Mouse (Mus musculus) megakaryocyte, embryonic 14.5 days (primary cell): ENCODE measurements around the gene Trappc2l. TPM values are rescaled to one million over a fixed set of nuclear protein-coding genes. Genes with fewer than 3 reads are reported as not detected.

Experiments used
- H3K27me3 ChIP-seq: replicated peaks from 2 replicates; pipeline ENCODE3; 2012; ENCODE audit warnings: inconsistent platforms
- H3K36me3 ChIP-seq: replicated peaks from 2 replicates; pipeline ENCODE3; 2012; ENCODE audit warnings: low read length, inconsistent platforms, mixed read lengths
- H3K4me1 ChIP-seq: 2 replicates; pipeline ENCODE4 v1.6.1; 2012; ENCODE audit warnings: inconsistent platforms
- H3K4me3 ChIP-seq: replicated peaks from 2 replicates; pipeline ENCODE3; 2012; ENCODE audit warnings: moderate library complexity, mild to moderate bottlenecking, inconsistent platforms
- H3K9me3 ChIP-seq: 2 replicates; pipeline ENCODE4 v1.6.1; 2012; ENCODE audit warnings: inconsistent platforms
- FLI1 ChIP-seq: IDR thresholded peaks from 2 replicates; pipeline ENCODE4 v1.6.1; 2012; ENCODE audit warnings: low read length, inconsistent platforms, mixed read lengths
- GATA1 ChIP-seq: IDR thresholded peaks from 3 replicates; pipeline ENCODE4 v1.6.1; 2012; ENCODE audit warnings: mixed read lengths, low read length, inconsistent platforms, borderline replicate concordance
- polyA plus RNA-seq: library from polyadenylated mRNA; stranded (reverse); fragments of >175 nt; gene quantifications from 2 replicates; pipeline ENCODE4 v1.2.3, GENCODE M21; 2012; ENCODE audit warnings: low replicate concordance; ENCODE audit not compliant: insufficient read depth

Gene Trappc2l
- polyA plus RNA-seq, 1 experiment: 2.2 TPM

GRCm38 (mm10) chr8:122579196-122579595 is 32.2 kb upstream of the Trappc2l start:
- Histone ChIP-seq H3K27me3 (peaks cover 13% of the 10 kb centered on the region), H3K4me3 (no peak overlapping the region), H3K36me3 (peaks cover 50% of the 10 kb centered on the region), H3K9me3 (no peaks in the 10 kb centered on the region), H3K4me1 (peaks cover 59% of the 10 kb centered on the region)
- TF ChIP-seq FLI1: no peak
- TF ChIP-seq GATA1: no peak

GRCm38 (mm10) chr8:122580926-122581325 is 30.5 kb upstream of the Trappc2l start:
- H3K36me3 ChIP-seq: peaks cover 45% of the 10 kb centered on the region
- no peak for TF ChIP-seq GATA1
- TF ChIP-seq FLI1: no peak
- H3K4me1 ChIP-seq: peaks cover 59% of the 10 kb centered on the region
- no peaks in the 10 kb centered on the region for H3K9me3 ChIP-seq
- no peak overlapping the region for H3K4me3 ChIP-seq
- H3K27me3 ChIP-seq: peaks cover 15% of the 10 kb centered on the region

GRCm38 (mm10) chr8:122584981-122585380 is 26.5 kb upstream of the Trappc2l start:
- Histone ChIP-seq H3K27me3 (peaks cover 13% of the 10 kb centered on the region), H3K4me1 (peaks cover 54% of the 10 kb centered on the region), H3K36me3 (peaks cover 57% of the 10 kb centered on the region), H3K9me3 (no peaks in the 10 kb centered on the region), H3K4me3 (peak overlapping the region; percentile 83)
- no peak for TF ChIP-seq FLI1
- no peak for TF ChIP-seq GATA1

GRCm38 (mm10) chr8:122585411-122585891 is 26.0 kb upstream of the Trappc2l start:
- Histone ChIP-seq H3K4me3 (peak overlapping the region; percentile 83), H3K27me3 (peaks cover 16% of the 10 kb centered on the region), H3K4me1 (peaks cover 51% of the 10 kb centered on the region), H3K9me3 (no peaks in the 10 kb centered on the region), H3K36me3 (peaks cover 60% of the 10 kb centered on the region)
- TF ChIP-seq FLI1 (no peak), GATA1 (no peak)

GRCm38 (mm10) chr8:122586171-122586570 is 25.3 kb upstream of the Trappc2l start:
- TF ChIP-seq FLI1 (no peak), GATA1 (no peak)
- no peaks in the 10 kb centered on the region for H3K9me3 ChIP-seq
- H3K27me3 ChIP-seq: peaks cover 14% of the 10 kb centered on the region
- H3K4me3 ChIP-seq: no peak overlapping the region
- H3K36me3 ChIP-seq: peaks cover 64% of the 10 kb centered on the region
- H3K4me1 ChIP-seq: peaks cover 48% of the 10 kb centered on the region

GRCm38 (mm10) chr8:122586749-122587148 is 24.7 kb upstream of the Trappc2l start:
- Histone ChIP-seq H3K4me3 (no peak overlapping the region), H3K9me3 (no peaks in the 10 kb centered on the region), H3K4me1 (peaks cover 48% of the 10 kb centered on the region), H3K27me3 (peaks cover 13% of the 10 kb centered on the region), H3K36me3 (peaks cover 67% of the 10 kb centered on the region)
- no peak for TF ChIP-seq GATA1
- TF ChIP-seq FLI1: no peak

- H3K9me3 ChIP-seq: no peaks in the 10 kb centered on the region
- TF ChIP-seq FLI1 (no peak), GATA1 (no peak)
- H3K4me1 ChIP-seq: peaks cover 42% of the 10 kb centered on the region
- H3K4me3 ChIP-seq: no peak overlapping the region
- peaks cover 92% of the 10 kb centered on the region for H3K36me3 ChIP-seq
- H3K27me3 ChIP-seq: peaks cover 8% of the 10 kb centered on the region
Observed at GRCm38 (mm10) chr8:122593240-122593639, 18.2 kb upstream of the Trappc2l start.

GRCm38 (mm10) chr8:122593783-122594507 is 17.5 kb upstream of the Trappc2l start:
- peaks cover 38% of the 10 kb centered on the region for H3K4me1 ChIP-seq
- TF ChIP-seq GATA1 (no peak), FLI1 (no peak)
- H3K27me3 ChIP-seq: peaks cover 8% of the 10 kb centered on the region
- H3K36me3 ChIP-seq: peaks cover 92% of the 10 kb centered on the region
- H3K4me3 ChIP-seq: peak overlapping the region; percentile 7
- no peaks in the 10 kb centered on the region for H3K9me3 ChIP-seq

GRCm38 (mm10) chr8:122596031-122596430 is 15.4 kb upstream of the Trappc2l start:
- H3K36me3 ChIP-seq: peaks cover 96% of the 10 kb centered on the region
- peaks cover 38% of the 10 kb centered on the region for H3K4me1 ChIP-seq
- no peak for TF ChIP-seq GATA1
- TF ChIP-seq FLI1: no peak
- no peak overlapping the region for H3K4me3 ChIP-seq
- no peaks in the 10 kb centered on the region for H3K9me3 ChIP-seq
- peaks cover 4% of the 10 kb centered on the region for H3K27me3 ChIP-seq

- peaks cover 75% of the 10 kb centered on the region for H3K36me3 ChIP-seq
- no peak overlapping the region for H3K4me3 ChIP-seq
- H3K27me3 ChIP-seq: peaks cover 4% of the 10 kb centered on the region
- H3K9me3 ChIP-seq: no peaks in the 10 kb centered on the region
- TF ChIP-seq FLI1 (no peak), GATA1 (no peak)
- peaks cover 26% of the 10 kb centered on the region for H3K4me1 ChIP-seq
Observed at GRCm38 (mm10) chr8:122600666-122601065, 10.8 kb upstream of the Trappc2l start.
